Mouse (Mus musculus): ENCODE results near the gene Edrf1. TPM values are rescaled to one million over a fixed set of nuclear protein-coding genes. Genes with fewer than 3 reads are reported as not detected.

Edrf1 gene
- 2.5 and 5.5 TPM in 2 replicates for polyA plus RNA-seq (2012; rRNA removed)

DNA sequence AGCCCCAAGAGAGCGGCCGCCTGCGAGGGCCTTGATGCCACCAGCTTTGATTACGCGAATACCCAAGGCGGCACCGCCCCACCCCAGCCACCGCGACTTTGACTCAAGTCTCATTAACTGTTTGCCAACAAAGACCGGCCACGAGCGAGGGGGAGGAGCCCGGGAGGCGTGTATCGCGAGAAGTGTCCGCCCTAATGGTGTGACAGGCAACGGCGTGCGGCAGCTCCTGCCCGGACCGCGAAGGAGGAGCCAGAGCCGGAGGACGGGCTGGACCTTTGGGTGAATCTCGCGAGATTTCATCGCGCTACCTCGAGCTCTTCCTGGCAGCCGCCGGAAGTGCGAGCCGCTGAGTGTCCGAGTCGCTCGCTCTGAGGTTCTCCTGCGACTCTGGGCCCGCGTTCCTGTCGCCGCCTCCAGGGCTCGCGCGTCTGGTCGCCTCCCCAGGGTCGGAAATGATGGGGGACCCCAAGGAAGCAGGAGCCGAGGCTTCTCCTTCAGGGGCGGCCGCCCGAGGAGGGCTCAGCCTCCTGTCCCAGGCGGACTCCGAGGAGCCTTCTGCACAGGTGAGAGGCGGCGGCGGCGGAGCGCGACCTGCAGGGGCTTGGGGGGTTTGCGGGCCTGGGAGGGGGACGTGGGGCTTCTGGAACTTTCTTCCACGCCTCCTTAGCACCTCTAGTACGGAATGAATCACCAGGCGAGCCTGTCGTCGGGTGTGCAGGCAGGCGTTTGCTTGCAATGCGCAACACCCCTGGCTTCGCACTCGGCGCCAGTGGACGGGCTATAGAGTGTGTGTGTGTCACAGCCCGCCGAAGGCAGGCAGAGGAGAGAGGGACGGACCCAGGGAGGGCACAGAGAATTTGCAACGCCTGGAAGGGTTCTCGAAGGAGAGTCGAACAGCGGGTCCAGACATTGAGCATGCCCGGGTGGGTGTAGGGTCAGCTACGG lies at the start of gene Edrf1:
Edrf1 (plus strand) TSS at position 183 of the 945 bp plus-strand sequence.
- Histone ChIP-seq H3K4me1 (ENCODE audit: control insufficient read depth, insufficient read depth, insufficient read length, low read length) (peaks cover 4% of the 10 kb centered on the region; the same call in 1 of the 2 replicates), H3K36me3 (ENCODE audit: control insufficient read depth, insufficient read depth, low read length) (peaks cover 20% of the 10 kb centered on the region), H3K27me3 (ENCODE audit: control insufficient read depth, insufficient read depth, low read length) (no peaks in the 10 kb centered on the region), H3K27ac (ENCODE audit: insufficient read depth, low read depth, low read length) (peak within 1 kb of the TSS; percentile 80), H3K4me3 (ENCODE audit: low read depth, low read length) (peak within 1 kb of the TSS; percentile 84)
- under 1% methylated on average over 81 of the region's 81 CpGs for WGBS
- no peak for TF ChIP-seq CTCF (IDR thresholded peaks at IDR 0.05; ENCODE audit: extremely low read depth, insufficient read length, insufficient replicate concordance, low read depth, low read length)
- TF ChIP-seq POLR2A (IDR thresholded peaks at IDR 0.05; ENCODE audit: low read depth, low read length): peak; percentile 82

DNA sequence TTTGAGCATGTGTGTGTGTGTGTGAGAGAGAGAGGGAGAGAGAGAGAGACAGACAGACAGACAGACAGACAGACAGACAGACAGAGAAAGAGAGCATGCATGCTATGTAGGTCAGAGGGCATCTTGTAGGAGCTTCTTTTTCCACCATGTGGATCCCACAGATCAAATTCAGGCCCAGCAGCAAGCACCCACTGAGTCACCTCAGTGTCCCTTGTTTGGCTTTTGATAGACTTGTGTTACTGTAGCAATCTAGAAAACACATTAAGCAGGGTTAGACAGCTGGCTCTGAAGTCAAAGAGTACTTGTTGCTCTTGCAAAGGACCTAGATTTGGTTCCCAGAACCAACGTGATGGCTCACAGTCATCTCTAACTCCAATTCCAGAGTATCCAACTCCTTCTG lies 45.6 kb upstream of the Edrf1 start:
- 62% methylated on average over 1 of the region's 1 CpGs for WGBS
- Histone ChIP-seq H3K4me1 (ENCODE audit: control insufficient read depth, insufficient read depth, insufficient read length, low read length) (no peaks in the 10 kb centered on the region; the same call in 1 of the 2 replicates), H3K36me3 (ENCODE audit: control insufficient read depth, insufficient read depth, low read length) (no peaks in the 10 kb centered on the region), H3K4me3 (ENCODE audit: low read depth, low read length) (no peak overlapping the region), H3K27ac (ENCODE audit: insufficient read depth, low read depth, low read length) (no peak overlapping the region), H3K27me3 (ENCODE audit: control insufficient read depth, insufficient read depth, low read length) (no peaks in the 10 kb centered on the region)
- TF ChIP-seq CTCF (IDR thresholded peaks at IDR 0.05; ENCODE audit: extremely low read depth, insufficient read length, insufficient replicate concordance, low read depth, low read length): no peak
- TF ChIP-seq POLR2A (IDR thresholded peaks at IDR 0.05; ENCODE audit: low read depth, low read length): no peak

DNA sequence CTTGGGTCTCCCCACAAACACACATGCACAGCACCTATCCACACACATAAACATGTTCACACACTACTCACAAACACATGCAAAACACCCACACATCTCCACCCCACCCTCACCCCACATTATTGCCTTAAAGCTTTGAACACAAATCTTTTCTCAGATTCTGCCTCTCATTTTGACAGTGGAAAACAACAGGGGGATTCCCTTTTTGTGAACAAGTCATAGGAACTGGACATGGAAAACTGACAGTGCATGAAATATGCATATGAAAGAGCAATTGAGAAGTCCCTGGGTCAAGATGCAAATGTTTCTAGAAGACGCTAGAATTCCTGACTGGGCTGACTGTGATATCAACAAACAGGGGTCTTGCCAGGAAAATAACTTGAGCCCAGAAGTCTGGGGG lies 36.8 kb upstream of the Edrf1 start:
- TF ChIP-seq POLR2A (IDR thresholded peaks at IDR 0.05; ENCODE audit: low read depth, low read length): no peak
- TF ChIP-seq CTCF (IDR thresholded peaks at IDR 0.05; ENCODE audit: extremely low read depth, insufficient read length, insufficient replicate concordance, low read depth, low read length): no peak
- WGBS: 59% methylated on average over 1 of the region's 1 CpGs
- Histone ChIP-seq H3K4me1 (ENCODE audit: control insufficient read depth, insufficient read depth, insufficient read length, low read length) (peaks cover 12% of the 10 kb centered on the region; the same call in 1 of the 2 replicates), H3K36me3 (ENCODE audit: control insufficient read depth, insufficient read depth, low read length) (no peaks in the 10 kb centered on the region), H3K27me3 (ENCODE audit: control insufficient read depth, insufficient read depth, low read length) (no peaks in the 10 kb centered on the region), H3K4me3 (ENCODE audit: low read depth, low read length) (no peak overlapping the region), H3K27ac (ENCODE audit: insufficient read depth, low read depth, low read length) (no peak overlapping the region)

DNA sequence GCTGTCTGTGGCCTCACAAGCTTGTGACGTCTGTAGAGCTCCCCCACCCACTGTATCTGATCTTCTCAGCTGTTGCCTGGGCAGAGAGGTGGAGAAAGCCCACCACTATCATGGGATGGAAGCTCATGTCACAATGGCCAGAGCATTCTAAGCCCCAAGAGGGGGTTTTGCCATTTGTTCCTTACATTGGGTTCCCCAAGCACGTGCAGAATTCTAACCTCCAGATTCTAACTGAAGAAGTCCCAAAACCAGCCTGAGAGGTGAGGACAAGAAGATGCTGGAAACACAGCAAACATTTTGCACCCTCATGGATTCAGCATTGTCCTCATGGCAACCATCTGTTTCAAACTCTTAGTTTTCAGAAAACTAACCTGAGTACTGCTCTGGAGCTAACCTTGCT lies 35.3 kb upstream of the Edrf1 start, which contains the start of gene Tex36:
Tex36 (minus strand) TSS at position 101 of the 400 bp plus-strand sequence.
- TF ChIP-seq POLR2A (IDR thresholded peaks at IDR 0.05; ENCODE audit: low read depth, low read length) (no peak), CTCF (IDR thresholded peaks at IDR 0.05; ENCODE audit: extremely low read depth, insufficient read length, insufficient replicate concordance, low read depth, low read length) (no peak)
- H3K4me1 ChIP-seq (ENCODE audit: control insufficient read depth, insufficient read depth, insufficient read length, low read length): peaks cover 12% of the 10 kb centered on the region; the same call in 1 of the 2 replicates
- H3K27me3 ChIP-seq (ENCODE audit: control insufficient read depth, insufficient read depth, low read length): no peaks in the 10 kb centered on the region
- no peak within 1 kb of the TSS for H3K4me3 ChIP-seq (ENCODE audit: low read depth, low read length)
- no peak within 1 kb of the TSS for H3K27ac ChIP-seq (ENCODE audit: insufficient read depth, low read depth, low read length)
- 83% methylated on average over 2 of the region's 2 CpGs for WGBS
- no peaks in the 10 kb centered on the region for H3K36me3 ChIP-seq (ENCODE audit: control insufficient read depth, insufficient read depth, low read length)

DNA sequence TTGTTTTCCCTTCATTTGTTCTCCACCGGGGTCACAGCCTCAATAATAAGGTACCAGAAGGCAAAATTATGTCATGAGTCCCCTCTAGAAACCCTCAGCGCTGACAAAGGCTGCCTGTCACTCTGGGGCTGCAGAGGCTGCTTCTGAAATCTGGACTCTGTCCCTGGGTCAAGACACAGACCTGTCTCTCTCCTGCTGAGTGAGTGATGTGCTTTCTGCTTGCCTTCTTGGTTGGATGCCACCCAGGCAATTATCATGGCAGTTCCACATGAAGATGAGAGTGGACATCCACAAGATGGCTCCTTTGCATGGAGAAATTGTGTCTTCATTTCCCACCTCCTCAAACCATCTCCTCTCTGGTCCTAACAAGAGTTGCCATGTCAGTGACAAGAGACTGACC lies 34.2 kb upstream of the Edrf1 start:
- Histone ChIP-seq H3K4me3 (ENCODE audit: low read depth, low read length) (no peak overlapping the region), H3K27me3 (ENCODE audit: control insufficient read depth, insufficient read depth, low read length) (no peaks in the 10 kb centered on the region), H3K36me3 (ENCODE audit: control insufficient read depth, insufficient read depth, low read length) (no peaks in the 10 kb centered on the region), H3K27ac (ENCODE audit: insufficient read depth, low read depth, low read length) (no peak overlapping the region), H3K4me1 (ENCODE audit: control insufficient read depth, insufficient read depth, insufficient read length, low read length) (peaks cover 22% of the 10 kb centered on the region; the same call in 1 of the 2 replicates)
- WGBS: 78% methylated on average over 2 of the region's 2 CpGs
- no peak for TF ChIP-seq CTCF (IDR thresholded peaks at IDR 0.05; ENCODE audit: extremely low read depth, insufficient read length, insufficient replicate concordance, low read depth, low read length)
- TF ChIP-seq POLR2A (IDR thresholded peaks at IDR 0.05; ENCODE audit: low read depth, low read length): no peak

DNA sequence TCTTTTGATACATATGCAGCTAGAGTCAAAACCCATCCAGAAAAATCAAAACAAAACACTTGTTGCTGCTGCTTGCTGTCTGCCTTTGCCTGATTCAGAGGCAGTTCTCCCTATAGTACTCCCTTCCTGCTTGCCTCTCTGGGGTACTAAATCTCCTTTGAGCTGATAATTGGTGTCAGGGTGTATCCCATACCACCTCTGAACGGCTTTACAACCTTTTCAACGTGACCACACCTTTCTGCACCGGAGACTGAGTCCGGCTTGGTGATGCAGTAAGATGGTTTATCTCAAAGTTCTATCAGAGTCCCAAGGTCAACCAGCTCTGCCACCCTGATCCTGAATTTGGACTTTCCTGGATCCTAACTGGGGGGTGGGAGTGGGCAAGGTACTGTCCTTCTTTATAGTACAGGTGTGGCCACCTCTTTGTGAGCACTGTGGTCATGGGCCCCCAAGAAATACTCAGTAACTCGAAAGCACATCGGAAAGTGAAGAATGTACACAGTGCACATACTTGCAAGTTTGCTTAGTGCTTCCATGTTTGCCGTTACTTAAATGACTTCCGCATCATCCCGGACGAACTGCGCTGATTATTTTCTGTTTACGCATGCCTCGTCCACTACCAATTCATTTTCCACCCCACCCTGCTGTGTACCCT lies 32.8 kb upstream of the Edrf1 start:
- Histone ChIP-seq H3K27ac (ENCODE audit: insufficient read depth, low read depth, low read length) (0 out of 2 replicates have a peak overlapping the region, but pooled peaks have one; percentile 18), H3K4me3 (ENCODE audit: low read depth, low read length) (no peak overlapping the region), H3K36me3 (ENCODE audit: control insufficient read depth, insufficient read depth, low read length) (no peaks in the 10 kb centered on the region), H3K27me3 (ENCODE audit: control insufficient read depth, insufficient read depth, low read length) (no peaks in the 10 kb centered on the region), H3K4me1 (ENCODE audit: control insufficient read depth, insufficient read depth, insufficient read length, low read length) (peaks cover 23% of the 10 kb centered on the region; the same call in 1 of the 2 replicates)
- 25% methylated on average over 13 of the region's 13 CpGs for WGBS
- TF ChIP-seq POLR2A (IDR thresholded peaks at IDR 0.05; ENCODE audit: low read depth, low read length): no peak
- no peak for TF ChIP-seq CTCF (IDR thresholded peaks at IDR 0.05; ENCODE audit: extremely low read depth, insufficient read length, insufficient replicate concordance, low read depth, low read length)

All from small intestine, adult 2 months (tissue).